Mouse (Mus musculus) brain, adult 2 months (tissue): Measurements from ENCODE around the gene Mynn.

Experiments
- DNase-seq: peaks from one replicate; pipeline ENCODE4 v3.0.0; 2011; ENCODE audit warnings: low read depth, low spot score

Mynn gene

DNA sequence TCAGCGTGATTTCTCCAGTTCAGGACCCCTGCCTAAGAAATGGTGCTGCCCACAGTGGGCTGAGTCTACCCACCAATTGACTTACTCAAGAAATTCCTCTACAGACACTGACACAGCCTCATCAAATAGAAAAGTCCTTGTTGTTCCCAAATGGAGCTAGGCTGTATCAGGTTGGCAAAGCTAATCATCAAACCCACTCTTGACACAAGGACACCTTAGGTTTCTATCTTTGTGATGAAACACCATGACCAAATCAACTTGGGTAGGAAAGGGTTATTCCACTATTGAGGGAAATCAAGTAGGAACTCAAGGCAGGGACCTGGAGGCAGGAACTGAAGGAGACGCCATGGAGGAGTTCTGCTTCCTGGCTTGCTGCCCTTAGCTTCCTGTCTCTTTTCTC, 42.3 kb downstream of the Mynn start, which contains the start of gene Lrriq4:
TSS of gene Lrriq4 (plus strand) at position 301 of the 400 bp plus-strand sequence.
- DNase-seq, result no peak

DNA sequence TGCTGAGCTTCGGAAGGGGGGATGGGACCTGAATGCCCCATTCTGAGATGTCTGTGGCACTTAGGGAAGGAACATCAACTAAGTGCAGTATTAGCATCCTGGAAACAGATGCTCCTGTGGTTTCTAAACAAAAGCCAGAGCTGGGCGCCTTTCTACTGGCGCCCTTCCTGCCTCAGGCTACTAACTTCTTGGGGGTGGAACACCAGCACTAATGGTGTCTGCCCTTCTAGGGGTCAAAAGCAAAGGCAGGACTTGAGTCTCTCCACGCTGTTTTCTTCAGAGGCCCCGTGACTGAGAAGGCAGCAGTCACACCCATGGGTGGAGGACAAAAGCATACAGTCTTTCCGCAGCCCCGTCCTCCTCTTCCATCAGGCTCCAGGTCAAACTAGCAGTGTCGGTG, 44.9 kb downstream of the Mynn start:
- no peak for DNase-seq

DNA sequence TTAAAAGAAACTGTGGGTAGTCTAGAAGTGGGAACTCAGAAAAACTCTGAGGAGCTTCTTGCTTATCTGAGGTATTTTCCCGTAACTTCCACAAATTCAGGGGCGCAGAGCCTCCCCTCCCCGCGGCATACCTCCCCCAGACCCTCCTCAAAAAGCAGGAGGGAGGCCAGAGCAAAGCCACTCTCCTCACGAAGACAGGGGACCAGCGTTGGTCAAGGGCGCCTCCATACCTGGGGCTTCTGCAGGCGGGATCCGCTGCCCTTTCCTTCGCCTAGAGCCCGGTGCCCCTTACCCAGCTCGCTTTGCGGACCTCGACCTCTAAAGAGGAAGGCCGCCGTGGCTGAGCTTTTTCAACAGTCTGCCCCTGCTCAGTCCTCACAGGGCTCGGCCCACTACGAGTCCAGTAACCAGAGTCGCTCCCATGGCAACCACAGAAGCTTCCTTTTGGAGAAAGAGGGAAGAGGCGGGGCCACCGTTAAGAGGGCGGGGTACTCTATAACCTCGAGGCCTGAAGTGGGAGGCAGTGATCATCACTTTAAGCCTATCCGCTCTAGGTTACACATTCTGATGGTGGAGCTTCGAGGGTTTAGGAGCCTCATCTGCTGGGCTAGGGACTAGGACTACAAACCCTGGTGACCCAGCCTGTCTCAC, 45.7 kb downstream of the Mynn start, which contains the start of gene Lrrc34:
TSS of gene Lrrc34 (minus strand) at position 430 of the 651 bp plus-strand sequence.
- DNase-seq, result peak; percentile 22

DNA sequence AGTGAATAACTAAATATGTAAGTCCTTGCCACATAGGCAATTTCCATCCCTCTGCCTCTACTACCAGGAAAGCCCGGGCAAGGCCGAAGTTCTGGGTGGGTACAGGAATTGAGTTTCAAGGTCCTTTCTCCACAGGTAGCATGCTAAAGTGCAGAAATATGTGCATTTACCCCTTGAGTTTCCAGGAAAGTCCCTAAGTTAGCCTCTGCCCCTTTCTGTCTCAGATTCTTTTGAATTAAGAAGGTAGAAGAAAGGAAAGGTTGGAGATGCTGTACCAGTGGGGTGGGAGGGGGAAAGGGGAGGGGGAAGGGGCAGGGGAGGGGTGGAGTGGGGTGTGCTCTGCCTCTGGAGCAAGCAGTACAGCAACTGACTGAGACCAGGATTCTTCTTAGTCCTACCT, 46.6 kb downstream of the Mynn start:
- no peak for DNase-seq

DNA sequence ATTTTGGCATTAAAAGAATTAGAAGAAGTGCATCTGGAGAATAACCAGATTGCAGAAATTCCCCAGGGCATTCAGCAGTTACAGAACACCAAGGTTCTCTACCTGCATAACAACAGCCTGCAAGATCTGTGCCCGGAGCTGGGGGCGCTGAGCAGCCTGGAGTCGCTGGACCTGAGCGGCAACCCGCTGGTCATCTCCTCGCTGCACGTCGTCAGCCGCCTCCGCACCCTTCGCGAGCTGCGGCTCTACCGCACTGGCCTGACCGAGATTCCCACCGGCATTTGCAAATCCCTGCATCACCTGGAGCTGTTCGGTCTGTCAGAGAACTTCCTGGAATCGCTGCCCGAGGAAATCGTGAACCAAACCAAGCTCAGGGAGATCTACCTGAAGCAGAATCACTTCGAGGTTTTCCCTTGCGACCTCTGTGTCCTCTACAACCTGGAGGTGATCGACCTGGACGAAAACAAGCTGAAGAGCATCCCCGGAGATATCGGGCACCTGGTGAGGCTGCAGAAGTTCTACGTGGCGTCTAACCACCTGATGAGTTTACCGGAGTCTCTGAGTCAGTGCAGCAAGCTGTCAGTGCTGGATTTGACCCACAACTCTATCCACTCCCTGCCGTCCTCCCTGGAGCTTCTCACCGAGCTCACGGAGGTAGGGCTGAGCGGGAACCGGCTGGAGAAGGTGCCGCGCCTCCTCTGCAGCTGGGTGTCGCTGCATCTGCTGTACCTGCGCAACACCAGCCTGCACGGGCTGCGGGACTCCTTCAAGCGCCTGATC, 48.4 kb downstream of the Mynn start:
- DNase-seq, result peak; percentile 38

DNA sequence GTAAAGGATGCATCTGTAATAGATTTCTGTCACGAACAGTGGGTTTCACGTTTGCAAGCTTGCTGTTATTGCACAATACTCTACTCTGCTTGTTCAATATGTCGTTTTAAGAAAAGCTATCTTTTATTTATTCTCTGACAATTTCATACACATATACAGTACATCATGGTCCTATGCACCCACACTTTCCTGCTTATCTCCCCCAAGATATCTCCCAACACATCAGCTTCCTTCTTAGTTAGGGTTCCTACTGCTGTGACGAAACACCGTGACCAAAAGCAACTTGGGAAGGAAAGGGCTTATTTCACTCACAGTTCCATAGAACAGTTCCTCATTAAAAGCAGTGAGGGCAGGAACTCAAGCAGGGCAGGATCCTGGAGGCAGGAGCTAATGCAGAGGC, 54.1 kb downstream of the Mynn start:
- no peak for DNase-seq

DNA sequence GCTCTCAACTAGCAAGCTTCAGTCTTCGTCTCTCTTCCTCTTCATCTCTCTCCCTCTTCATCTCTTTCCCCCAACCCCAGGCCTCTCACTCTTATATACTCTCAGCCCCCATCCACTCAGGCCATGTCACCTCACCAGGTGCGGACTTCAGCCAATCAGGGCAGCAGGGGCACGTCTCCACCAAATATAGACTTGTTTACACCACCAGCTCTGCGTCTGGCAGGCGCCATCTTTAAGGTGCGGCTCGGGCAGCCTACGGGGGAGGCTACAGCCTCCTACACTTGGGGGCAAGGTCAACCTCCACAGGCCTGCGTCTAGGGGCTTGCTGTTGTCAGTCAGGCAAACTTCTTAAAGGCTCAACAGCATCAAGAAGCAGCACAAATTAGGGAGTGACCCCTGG, 56.6 kb downstream of the Mynn start:
- no peak for DNase-seq
